Mouse (Mus musculus) adrenal gland, postnatal 36 days (tissue): ENCODE measurements around the gene Lhx6. TPM values are rescaled to one million over a fixed set of nuclear protein-coding genes. Genes with fewer than 3 reads are reported as not detected.
"Not testable (repeated sequence)": the region's sequence is repeated elsewhere in the genome, so short reads cannot be mapped to it uniquely, and the experiment has no call there.

Source experiments
- DNase-seq, 2 experiments: peaks; one replicate each; pipeline ENCODE4 v3.0.0; 2021; ENCODE audit warnings: mixed read lengths in 1 of 2
- long read RNA-seq, 2 experiments: library from polyadenylated mRNA; stranded (forward); transcript quantifications; one replicate each; pipeline ENCODE4 v2.0.0; 2021; ENCODE audit warnings: borderline sequencing depth in 2 of 2
- total RNA-seq, 2 experiments: library from RNA; stranded (reverse); gene quantifications; 2 replicates each; pipeline ENCODE4 v1.2.3; 2021

Lhx6 gene
- total RNA-seq = 1 to 10 TPM; 1.6 to 1.8 TPM
- long read RNA-seq, experiment 1, partial matches to known transcripts = 1 of 1 reads
- long read RNA-seq, experiment 1, other reads (novel, unspliced or antisense) = 0 of 1 reads
- long read RNA-seq, experiment 2 = 0 reads

GRCm38 (mm10) chr2:36104956-36105741, at the start of gene Lhx6:
Lhx6 (minus strand) TSS chr2:36105408.
- DNase-seq = peak; percentile 48 to 56

GRCm38 (mm10) chr2:36152401-36152800, 47.2 kb upstream of the Lhx6 start:
- DNase-seq = not testable (repeated sequence)

GRCm38 (mm10) chr2:36148876-36149365, 43.7 kb upstream of the Lhx6 start:
- no peak for DNase-seq

GRCm38 (mm10) chr2:36139096-36139495, 33.9 kb upstream of the Lhx6 start:
- no peak for DNase-seq

- DNase-seq = peak; percentile 90 to 94
Observed at GRCm38 (mm10) chr2:36136300-36136941, 31.2 kb upstream of the Lhx6 start, which contains the start of the genes Mrrf and Rbm18. Mrrf (plus strand) TSS chr2:36136389. Rbm18 (minus strand) TSS chr2:36136773.

- DNase-seq = no peak
Observed at GRCm38 (mm10) chr2:36135887-36136286, 30.7 kb upstream of the Lhx6 start.

GRCm38 (mm10) chr2:36129051-36129450, 23.8 kb upstream of the Lhx6 start:
- DNase-seq = no peak

GRCm38 (mm10) chr2:36127973-36128372, 22.8 kb upstream of the Lhx6 start:
- no peak for DNase-seq

GRCm38 (mm10) chr2:36126795-36127429, 21.7 kb upstream of the Lhx6 start:
- no peak for DNase-seq

GRCm38 (mm10) chr2:36112632-36113031, 7.4 kb upstream of the Lhx6 start:
- DNase-seq = no peak

- DNase-seq = no peak
Observed at GRCm38 (mm10) chr2:36108615-36109014, 3.4 kb upstream of the Lhx6 start.

- no peak for DNase-seq
Observed at GRCm38 (mm10) chr2:36104436-36104955, 712 bp downstream of the Lhx6 start.

GRCm38 (mm10) chr2:36103555-36104367, 1.4 kb downstream of the Lhx6 start:
- DNase-seq = peak in 1 of 2 experiments; percentile 26

GRCm38 (mm10) chr2:36103069-36103554, 2.1 kb downstream of the Lhx6 start:
- peak in 1 of 2 experiments; percentile 38 for DNase-seq

- peak in 1 of 2 experiments; percentile 35 for DNase-seq
Observed at GRCm38 (mm10) chr2:36102559-36102946, 2.7 kb downstream of the Lhx6 start.

GRCm38 (mm10) chr2:36101866-36102558, 3.2 kb downstream of the Lhx6 start:
- DNase-seq = no peak

GRCm38 (mm10) chr2:36099739-36100138, 5.5 kb downstream of the Lhx6 start:
- DNase-seq = no peak

- no peak for DNase-seq
Observed at GRCm38 (mm10) chr2:36098021-36098420, 7.2 kb downstream of the Lhx6 start.

- no peak for DNase-seq
Observed at GRCm38 (mm10) chr2:36097129-36097815, 7.9 kb downstream of the Lhx6 start.
